In genomic region chr4:148601871-148602270, GRCm38 (mm10) we compare ENCODE assay signal across 31 mouse cellular contexts. TPM values are rescaled to one million over a fixed set of nuclear protein-coding genes. Genes with fewer than 3 reads are reported as not detected.
DNase-seq lines count a peak whose midpoint lies in the region; ATAC-seq and TF ChIP-seq lines count a peak whose summit lies in the region.
"Had no signal": no experiment of that assay in that cellular context is flagged by ENCODE, and none has a peak within 500 bp of the region (broad histone marks: within the 10 kb centered on the region; RNA-seq: fewer than 3 reads in every experiment).

No protein-coding gene starts in this region.

- no peak overlapping the region for H3K4me3 ChIP-seq in left cerebral cortex, adult 2 months
- H3K4me3 ChIP-seq in liver, postnatal 0 days (ENCODE audit: low read depth, low read length), result no peak overlapping the region
- H3K4me3 ChIP-seq in liver, embryonic 12.5 days, result no peak overlapping the region
- H3K4me3 ChIP-seq in ES-E14 (ENCODE audit: insufficient read depth in 1 of 2, low read depth in 1 of 2, low read length in 2 of 2, poor library complexity in 1 of 2, severe bottlenecking in 1 of 2), result no peak overlapping the region
- no peak overlapping the region for H3K4me3 ChIP-seq in hindbrain, embryonic 11.5 days (ENCODE audit: low read depth, low read length)
- H3K4me3 ChIP-seq: embryonic facial prominence, embryonic 12.5 days; embryonic facial prominence, embryonic 15.5 days; gastrocnemius, adult 2 months; heart, embryonic 13.5 days; hindbrain, embryonic 12.5 days; hindbrain, embryonic 15.5 days had no signal

- TF ChIP-seq EP300 in liver, postnatal 0 days (IDR thresholded peaks at IDR 0.05; ENCODE audit: low read depth), result no peak

- peaks cover 8% of the 10 kb centered on the region; the same call in 1 of the 2 replicates for H3K4me1 ChIP-seq in liver, postnatal 0 days (ENCODE audit: insufficient read depth)
- H3K4me1 ChIP-seq in liver, embryonic 12.5 days, result peaks cover 33% of the 10 kb centered on the region
- H3K4me1 ChIP-seq in ES-E14 (ENCODE audit: control insufficient read depth in 2 of 2, insufficient read depth in 2 of 2, low read length in 2 of 2, poor library complexity in 1 of 2), result peaks cover 3 to 25% of the 10 kb centered on the region in 2 experiments; a peak in 2 of 4 replicates
- no peaks in the 10 kb centered on the region for H3K4me1 ChIP-seq in hindbrain, embryonic 11.5 days (replicated peaks; ENCODE audit: control insufficient read depth, insufficient read depth, low read length)
- H3K4me1 ChIP-seq: embryonic facial prominence, embryonic 12.5 days; embryonic facial prominence, embryonic 15.5 days; heart, embryonic 13.5 days; hindbrain, embryonic 12.5 days; hindbrain, embryonic 15.5 days had no signal

- in situ Hi-C loops in ES-E14 (cut with MboI; ENCODE audit: low sequenced_read_pairs in 2 of 2, unreplicated experiment in 2 of 2), result loop anchor here in 1 of 2 experiments (10.0 kb wide), 1 partner anchor 427 kb away; no protein-coding TSS in a partner anchor

- no peaks in the 10 kb centered on the region for H3K9me3 ChIP-seq in liver, postnatal 0 days (ENCODE audit: low read length)
- 0 out of 2 replicates have a peak, but pooled peaks cover 5% of the 10 kb centered on the region for H3K9me3 ChIP-seq in liver, embryonic 12.5 days (replicated peaks)
- H3K9me3 ChIP-seq in ES-E14 (ENCODE audit: control insufficient read depth, insufficient read depth, low read depth, low read length), result no peaks in the 10 kb centered on the region; the same call in 1 of the 2 replicates
- H3K9me3 ChIP-seq in hindbrain, embryonic 11.5 days (ENCODE audit: control insufficient read depth, low read length), result no peaks in the 10 kb centered on the region
- H3K9me3 ChIP-seq: embryonic facial prominence, embryonic 15.5 days; hindbrain, embryonic 12.5 days; hindbrain, embryonic 15.5 days had no signal

- H3K27ac ChIP-seq in left cerebral cortex, adult 2 months, result peak overlapping the region; percentile 57
- peak overlapping the region; percentile 87 for H3K27ac ChIP-seq in liver, postnatal 0 days (ENCODE audit: low read depth)
- H3K27ac ChIP-seq in liver, embryonic 12.5 days, result no peak overlapping the region
- peak overlapping the region; percentile 29; the same call in 1 of the 2 replicates for H3K27ac ChIP-seq in ES-E14 (ENCODE audit: insufficient read depth, low read depth, low read length, poor library complexity, severe bottlenecking)
- no peak overlapping the region for H3K27ac ChIP-seq in hindbrain, embryonic 11.5 days (ENCODE audit: low read depth, low read length)
- H3K27ac ChIP-seq: embryonic facial prominence, embryonic 12.5 days; embryonic facial prominence, embryonic 15.5 days; gastrocnemius, adult 2 months; heart, embryonic 13.5 days; hindbrain, embryonic 12.5 days; hindbrain, embryonic 15.5 days had no signal

- H3K36me3 ChIP-seq in liver, postnatal 0 days (replicated peaks; ENCODE audit: insufficient read depth, low read length), result peaks cover 9% of the 10 kb centered on the region; the same call in 1 of the 2 replicates
- peaks cover 27% of the 10 kb centered on the region for H3K36me3 ChIP-seq in liver, embryonic 12.5 days
- peaks cover 10% of the 10 kb centered on the region for H3K36me3 ChIP-seq in ES-E14 (ENCODE audit: control insufficient read depth, insufficient read depth, low read length, poor library complexity, severe bottlenecking)
- no peaks in the 10 kb centered on the region for H3K36me3 ChIP-seq in hindbrain, embryonic 11.5 days (ENCODE audit: control insufficient read depth, insufficient read depth, low read length)

- ATAC-seq in liver, postnatal 0 days, result peak; percentile 42
- ATAC-seq in liver, embryonic 12.5 days, result no peak
- no peak for ATAC-seq in hindbrain, embryonic 11.5 days (ENCODE audit: low FRiP score)
- ATAC-seq: CD4-positive, CD25-positive, alpha-beta regulatory T cell, adult 4 months; forebrain, embryonic 14.5 days; forebrain, postnatal 0 days had no signal

- no peak for TF ChIP-seq CTCF in left cerebral cortex, adult 2 months (IDR thresholded peaks at IDR 0.05)
- TF ChIP-seq CTCF in liver, postnatal 0 days (IDR thresholded peaks at IDR 0.05; ENCODE audit: low read depth), result no peak

- no peak overlapping the region for H3K9ac ChIP-seq in liver, postnatal 0 days (replicated peaks)
- no peak overlapping the region for H3K9ac ChIP-seq in liver, embryonic 12.5 days
- no peak overlapping the region; the same call in 1 of the 2 replicates for H3K9ac ChIP-seq in ES-E14 (ENCODE audit: insufficient read depth, low read depth, low read length, poor library complexity, severe bottlenecking)
- H3K9ac ChIP-seq in hindbrain, embryonic 11.5 days (ENCODE audit: low read depth, low read length), result no peak overlapping the region
- H3K9ac ChIP-seq: embryonic facial prominence, embryonic 12.5 days; embryonic facial prominence, embryonic 15.5 days; forebrain, postnatal 0 days; heart, embryonic 13.5 days; hindbrain, embryonic 12.5 days; hindbrain, embryonic 15.5 days had no signal

- WGBS in liver, postnatal 0 days (ENCODE audit: insufficient replicate concordance), result 49% methylated on average over 4 of the region's 4 CpGs
- 50% methylated on average over 4 of the region's 4 CpGs for WGBS in liver, embryonic 12.5 days (ENCODE audit: insufficient replicate concordance)
- WGBS in hindbrain, embryonic 11.5 days, result 84% methylated on average over 4 of the region's 4 CpGs

- no peak for DNase-seq in left cerebral cortex, adult 2 months (ENCODE audit: extremely low spot score in 1 of 2, low spot score in 2 of 2)
- no peak for DNase-seq in left cerebral cortex, adult 18-20 months (ENCODE audit: low spot score in 2 of 2)
- no peak for DNase-seq in liver, postnatal 0 days
- DNase-seq in ES-E14 (ENCODE audit: low read depth, low spot score), result no peak
- DNase-seq in hindbrain, embryonic 11.5 days (ENCODE audit: low spot score), result no peak
- no peak for DNase-seq in thymus, postnatal 36 days
- DNase-seq: adrenal gland, adult 8-10 months; adrenal gland, postnatal 25 days; cerebellum, adult 18-20 months; cerebellum, adult 9-10 months; cerebellum, postnatal 14 days; forebrain, postnatal 0 days; gastrocnemius, adult 2 months; gastrocnemius, postnatal 14 days; heart, adult 18-20 months; heart, postnatal 14 days; heart, postnatal 4 days had no signal

- H3K27me3 ChIP-seq in liver, postnatal 0 days (ENCODE audit: insufficient read depth, low read length), result no peaks in the 10 kb centered on the region
- no peaks in the 10 kb centered on the region for H3K27me3 ChIP-seq in liver, embryonic 12.5 days (replicated peaks)
- H3K27me3 ChIP-seq in hindbrain, embryonic 11.5 days (ENCODE audit: control insufficient read depth, insufficient read depth, low read length), result no peaks in the 10 kb centered on the region
- H3K27me3 ChIP-seq: embryonic facial prominence, embryonic 12.5 days; embryonic facial prominence, embryonic 15.5 days; heart, embryonic 13.5 days; hindbrain, embryonic 12.5 days; hindbrain, embryonic 15.5 days had no signal

- H3K4me2 ChIP-seq in liver, postnatal 0 days (ENCODE audit: low read depth, low read length), result peak overlapping the region; percentile 61; the same call in 1 of the 2 replicates
- no peak overlapping the region for H3K4me2 ChIP-seq in liver, embryonic 12.5 days
- H3K4me2 ChIP-seq in hindbrain, embryonic 11.5 days (replicated peaks; ENCODE audit: low read depth, low read length), result no peak overlapping the region
- H3K4me2 ChIP-seq: embryonic facial prominence, embryonic 12.5 days; embryonic facial prominence, embryonic 15.5 days; heart, embryonic 13.5 days; hindbrain, embryonic 12.5 days; hindbrain, embryonic 15.5 days had no signal

- intact Hi-C loops in left cerebral cortex, adult 2 months (cut with DNase I), result no loop called here

TF ChIP-seq in ES-E14, 5 proteins besides CTCF, POLR2A, EP300 and RAD21 (continues in another document):
- no peak for TF ChIP-seq HCFC1 (IDR thresholded peaks at IDR 0.05; ENCODE audit: borderline replicate concordance, insufficient read depth, low read length)

RNA-seq across cellular contexts. Expression of gene Masp2, which starts 0.5 kb away (rescaled TPM):
- 1 to 10 TPM; 4.1 to 4.7 TPM for total RNA-seq in left cerebral cortex, adult 2 months (2021)
- 1 to 10 TPM; 1.7 to 2.6 TPM for total RNA-seq in left cerebral cortex, adult 18-20 months (2021)
- 109 and 112 TPM in 2 replicates for polyA plus RNA-seq in liver, postnatal 0 days (2015; fragmentation: Nextera tagmentation; extraction: Ambion mirVana)
- polyA plus RNA-seq in liver, embryonic 12.5 days (2016; fragmentation: Nextera tagmentation; extraction: Ambion mirVana), result 7.7 and 8.5 TPM in 2 replicates
- total RNA-seq in ES-E14 (2012; rRNA removed), result 3.7 and 5.9 TPM in 2 replicates
- 0.15 and 0.25 TPM in 2 replicates for polyA plus RNA-seq in hindbrain, embryonic 11.5 days (2014; fragmentation: Nextera tagmentation; extraction: Ambion mirVana)
- polyA plus RNA-seq: forebrain, embryonic 14.5 days; forebrain, postnatal 0 days; heart, embryonic 13.5 days had no signal

RNA-seq across cellular contexts. Expression of gene Srm, which starts 10.6 kb away (rescaled TPM):
- total RNA-seq in left cerebral cortex, adult 2 months (2021), result 10 to 100 TPM; 77.2 to 77.4 TPM
- total RNA-seq in left cerebral cortex, adult 18-20 months (2021), result 10 to 100 TPM; 72.1 to 77.0 TPM
- polyA plus RNA-seq in liver, postnatal 0 days (2015; fragmentation: Nextera tagmentation; extraction: Ambion mirVana), result 71.2 and 75.2 TPM in 2 replicates
- 358 and 387 TPM in 2 replicates for polyA plus RNA-seq in liver, embryonic 12.5 days (2016; fragmentation: Nextera tagmentation; extraction: Ambion mirVana)
- total RNA-seq in ES-E14 (2012; rRNA removed), result 165 and 199 TPM in 2 replicates
- polyA plus RNA-seq in hindbrain, embryonic 11.5 days (2014; fragmentation: Nextera tagmentation; extraction: Ambion mirVana), result 156 and 160 TPM in 2 replicates

RNA-seq across cellular contexts. Expression of gene Tardbp, which starts 24.9 kb away (rescaled TPM):
- total RNA-seq in left cerebral cortex, adult 2 months (2021), result 100 to 1,000 TPM; 198 to 208 TPM
- 100 to 1,000 TPM; 214 to 220 TPM for total RNA-seq in left cerebral cortex, adult 18-20 months (2021)
- polyA plus RNA-seq in liver, postnatal 0 days (2015; fragmentation: Nextera tagmentation; extraction: Ambion mirVana), result 73.4 and 76.7 TPM in 2 replicates
- polyA plus RNA-seq in liver, embryonic 12.5 days (2016; fragmentation: Nextera tagmentation; extraction: Ambion mirVana), result 220 and 226 TPM in 2 replicates
- total RNA-seq in ES-E14 (2012; rRNA removed), result 229 and 259 TPM in 2 replicates
- 199 and 210 TPM in 2 replicates for polyA plus RNA-seq in hindbrain, embryonic 11.5 days (2014; fragmentation: Nextera tagmentation; extraction: Ambion mirVana)

RNA-seq across cellular contexts. Expression of gene Gm572, which starts 41.2 kb away (rescaled TPM):
- not detected for total RNA-seq in left cerebral cortex, adult 2 months (2021)
- total RNA-seq in left cerebral cortex, adult 18-20 months (2021), result not detected
- not detected in 2 replicates for polyA plus RNA-seq in liver, postnatal 0 days (2015; fragmentation: Nextera tagmentation; extraction: Ambion mirVana)
- polyA plus RNA-seq in liver, embryonic 12.5 days (2016; fragmentation: Nextera tagmentation; extraction: Ambion mirVana), result not detected in 2 replicates
- 0.13 TPM in 1 of 2 replicates, not detected in the other for total RNA-seq in ES-E14 (2012; rRNA removed)
- not detected in 2 replicates for polyA plus RNA-seq in hindbrain, embryonic 11.5 days (2014; fragmentation: Nextera tagmentation; extraction: Ambion mirVana)
- total RNA-seq: adrenal gland, adult 8-10 months; adrenal gland, postnatal 25 days; forebrain, postnatal 0 days; MEL had no signal
- polyA plus RNA-seq: brain, embryonic 14.5 days; C2C12; CD4-positive, CD25-positive, alpha-beta regulatory T cell, adult 4 months; embryonic facial prominence, embryonic 12.5 days; embryonic facial prominence, embryonic 15.5 days; forebrain, embryonic 11.5 days; forebrain, embryonic 14.5 days; forebrain, postnatal 0 days; frontal cortex, adult 2 months; hindbrain, embryonic 12.5 days; hindbrain, embryonic 15.5 days; intestine, embryonic 14.5 days had no signal

RNA-seq across cellular contexts. Expression of gene Exosc10, which starts 43.6 kb away (rescaled TPM):
- total RNA-seq in left cerebral cortex, adult 2 months (2021), result 10 to 100 TPM; 50.0 to 50.6 TPM
- total RNA-seq in left cerebral cortex, adult 18-20 months (2021), result 10 to 100 TPM; 47.1 to 47.2 TPM
- polyA plus RNA-seq in liver, postnatal 0 days (2015; fragmentation: Nextera tagmentation; extraction: Ambion mirVana), result 15.4 and 17.5 TPM in 2 replicates
- 64.2 and 65.9 TPM in 2 replicates for polyA plus RNA-seq in liver, embryonic 12.5 days (2016; fragmentation: Nextera tagmentation; extraction: Ambion mirVana)
- total RNA-seq in ES-E14 (2012; rRNA removed), result 76.5 and 78.4 TPM in 2 replicates
- polyA plus RNA-seq in hindbrain, embryonic 11.5 days (2014; fragmentation: Nextera tagmentation; extraction: Ambion mirVana), result 93.9 and 106 TPM in 2 replicates

Comparison
In these comparisons a context has a peak if more than half of its experiments do, and no peak if none do; other contexts are left out.
1. H3K27ac ChIP-seq: peak in left cerebral cortex, adult 2 months (single experiment), liver, postnatal 0 days (single experiment) and ES-E14 (single experiment); none in liver, embryonic 12.5 days (single experiment) and hindbrain, embryonic 11.5 days (single experiment).